Mouse (Mus musculus): ENCODE data around the gene Nudt6. TPM values are rescaled to one million over a fixed set of nuclear protein-coding genes. Genes with fewer than 3 reads are reported as not detected.
A peak's percentile ranks its signal among the peaks of the same experiment; 100 is the strongest.

Nudt6 gene
- total RNA-seq, 2 experiments from 2014 or later, result 23.5 to 25.4 TPM

DNA sequence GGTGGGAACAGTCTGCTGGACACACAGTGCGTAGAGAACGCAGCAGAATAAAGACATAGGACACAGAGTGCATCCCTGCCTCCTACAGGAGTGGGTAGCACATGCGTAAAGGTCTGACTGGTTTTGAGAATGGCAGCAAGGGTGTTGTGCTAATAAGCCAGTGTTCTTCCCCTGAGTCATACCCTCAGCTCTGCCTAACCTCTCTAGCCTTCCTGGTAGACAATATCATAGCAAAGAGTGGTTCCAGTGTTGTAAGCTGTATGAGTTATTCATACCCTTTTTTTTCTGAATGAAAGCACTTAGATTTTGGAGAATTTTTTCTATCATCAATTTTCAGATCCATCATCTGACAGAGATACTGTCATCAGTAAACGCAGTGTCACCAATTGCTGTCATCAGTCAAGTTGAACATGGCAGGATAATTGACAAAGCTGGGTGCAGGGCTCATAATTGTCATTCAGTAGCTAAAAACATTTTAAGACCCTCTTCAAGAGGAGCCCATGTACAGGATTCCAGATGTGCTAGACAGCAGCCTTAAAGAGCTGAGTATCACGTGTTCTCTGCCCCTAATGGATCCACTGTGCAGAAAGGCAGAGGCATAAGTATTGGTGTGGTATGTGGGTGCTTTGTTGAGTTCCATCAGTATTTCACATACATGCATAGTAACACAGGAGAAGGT lies 22.9 kb downstream of the Nudt6 start:
- intact Hi-C loops (cut with DNase I), result no loop called here
- DNase-seq, result no peak

DNA sequence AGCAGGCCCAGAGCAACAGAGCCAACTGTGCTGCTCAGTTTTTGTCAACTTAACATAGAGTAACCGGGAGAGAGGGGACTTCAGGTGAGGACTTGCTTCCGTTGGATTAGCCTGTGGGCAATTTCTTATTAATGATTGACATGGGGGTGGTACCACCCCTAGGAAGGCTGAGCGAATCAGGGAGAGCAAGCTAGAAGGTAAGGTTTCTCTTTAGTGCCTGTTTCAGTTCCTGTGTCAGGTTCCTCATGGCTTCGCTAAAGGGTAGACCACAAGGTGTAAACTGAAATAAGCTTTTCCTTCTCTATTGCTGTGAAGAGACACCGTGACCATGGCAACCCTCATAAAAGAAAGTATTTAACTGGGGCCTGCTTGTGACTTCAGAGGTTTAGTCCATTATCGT lies 32.7 kb downstream of the Nudt6 start:
- intact Hi-C loops (cut with DNase I), result no loop called here

DNA sequence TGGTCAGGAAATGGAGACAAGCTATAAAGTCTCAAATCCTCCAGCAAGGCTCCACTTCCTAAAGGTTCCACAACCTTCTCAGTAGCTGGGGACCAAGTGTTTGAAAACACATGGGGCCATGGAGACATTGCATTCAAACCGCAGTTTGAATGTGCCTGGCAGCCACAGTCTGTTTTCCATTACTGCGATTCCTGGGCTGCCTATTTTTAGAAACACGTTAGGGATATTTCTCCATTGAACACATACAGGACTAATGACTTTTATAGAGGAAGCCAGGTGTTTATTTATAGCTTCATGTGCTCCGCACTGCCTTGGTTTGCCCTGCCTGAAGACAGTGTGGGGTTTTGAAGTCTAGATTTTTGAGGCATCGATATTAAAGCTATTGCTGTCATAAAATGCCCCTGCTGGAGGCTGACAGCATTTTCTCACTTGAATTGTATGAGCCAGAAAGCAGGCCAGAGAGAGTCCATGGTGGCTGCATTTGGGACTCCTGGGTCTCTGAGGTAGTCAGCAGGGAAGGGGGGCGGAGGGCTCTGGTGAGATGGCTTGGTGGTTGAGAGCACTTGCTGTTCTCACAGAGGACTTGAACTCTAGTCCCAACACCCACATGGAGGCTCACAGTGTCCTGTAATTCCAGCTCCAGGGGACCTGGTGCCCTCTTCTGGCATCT lies 36.8 kb downstream of the Nudt6 start:
- no peak for DNase-seq

More for the DNA sequence above, 32.7 kb downstream of the Nudt6 start:
- DNase-seq, result no peak

DNA sequence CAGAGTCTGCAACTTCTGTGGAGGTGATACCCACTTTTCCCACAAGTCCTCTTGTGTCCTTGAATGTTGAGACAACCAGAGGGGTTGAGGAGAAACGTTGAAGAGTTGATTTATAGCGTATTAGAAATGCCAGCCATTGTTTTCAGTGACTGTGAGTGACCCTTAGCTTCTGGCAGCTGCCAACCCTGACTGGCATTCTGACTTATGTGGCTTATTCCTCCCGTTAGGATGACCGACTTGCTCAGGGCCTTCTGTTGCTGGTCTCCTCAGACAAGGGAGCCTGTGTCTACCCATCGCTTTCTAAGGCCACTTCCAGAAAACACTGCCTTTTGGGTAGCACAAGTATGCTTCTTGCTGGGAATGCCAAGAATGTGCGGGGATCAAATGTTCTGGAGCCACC lies 38.6 kb downstream of the Nudt6 start:
- no peak for DNase-seq
- intact Hi-C loops (cut with DNase I), result no loop called here

More for the DNA sequence above, 36.8 kb downstream of the Nudt6 start:
- intact Hi-C loops (cut with DNase I), result no loop called here

DNA sequence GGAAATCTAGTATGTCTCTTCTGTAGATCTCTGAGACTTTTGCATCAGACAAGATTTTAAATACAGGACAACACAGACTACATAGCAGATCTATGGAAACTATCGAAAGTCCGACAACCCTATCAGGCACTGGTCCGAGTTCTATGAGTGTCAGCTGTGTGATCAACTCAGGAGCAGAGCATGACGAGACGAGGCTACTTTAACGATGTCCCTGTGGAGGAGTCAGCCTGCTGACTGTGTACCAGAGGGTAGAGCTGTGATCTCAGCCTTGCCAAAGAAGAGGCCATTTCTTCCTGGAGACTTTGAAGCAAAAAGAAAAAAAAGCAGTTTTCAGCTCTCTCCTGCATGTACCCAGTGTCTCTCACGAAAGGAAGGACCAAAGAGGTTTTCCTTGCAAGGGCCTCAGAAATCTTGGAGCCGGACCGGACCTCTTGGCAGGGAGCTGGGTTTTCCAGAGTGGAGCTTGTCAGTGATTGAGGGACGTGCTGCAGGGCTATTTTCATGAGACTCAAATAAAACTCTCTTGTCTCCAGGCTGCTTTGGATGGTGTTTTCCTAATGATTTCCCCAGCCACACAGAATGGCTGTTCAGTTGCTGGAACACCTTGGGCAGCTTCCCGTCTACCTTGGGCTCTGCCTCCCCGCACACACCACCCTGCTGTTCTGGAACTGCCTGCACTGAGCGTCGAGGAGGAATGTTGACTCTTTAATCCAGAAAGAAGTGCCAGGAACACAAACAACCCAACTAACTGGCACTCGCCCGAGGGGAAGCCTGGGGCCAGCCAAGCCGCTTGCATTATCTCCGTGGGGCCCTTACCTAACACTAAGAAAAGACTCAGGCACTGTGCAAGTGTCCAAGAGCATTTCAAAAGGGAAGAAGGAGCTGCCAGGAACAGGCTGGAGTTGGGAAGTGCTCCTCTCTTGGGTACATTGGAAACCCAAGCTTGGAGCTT lies 39.8 kb downstream of the Nudt6 start:
- intact Hi-C loops (cut with DNase I), result loop anchor here (2.0 kb wide), 1 partner anchor 31 kb away; the partner anchor contains the start of gene Fgf2
- peak; percentile 79 to 86 for DNase-seq

DNA sequence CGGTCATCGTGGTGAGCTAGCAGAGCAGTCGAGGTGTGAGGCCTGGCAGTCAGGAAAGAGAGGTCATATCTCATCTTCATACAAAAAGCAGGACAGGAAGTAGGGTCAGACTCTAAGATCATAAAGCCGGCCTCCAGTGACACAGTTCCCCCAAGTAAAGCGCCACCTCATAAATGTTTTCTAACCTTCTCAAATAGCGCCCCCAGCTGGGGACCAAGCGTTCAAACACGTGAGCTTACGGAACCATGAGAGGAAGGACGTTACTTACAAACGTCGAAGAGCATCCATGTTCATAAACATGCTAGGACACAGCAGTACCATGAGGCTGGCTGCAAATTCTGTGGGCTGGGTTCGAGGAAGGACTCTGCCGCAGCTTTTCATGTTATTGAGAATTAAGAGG lies 40.8 kb downstream of the Nudt6 start:
- intact Hi-C loops (cut with DNase I), result loop anchor here (2.0 kb wide), 1 partner anchor 30 kb away; the partner anchor contains the start of gene Fgf2
- no peak for DNase-seq

DNA sequence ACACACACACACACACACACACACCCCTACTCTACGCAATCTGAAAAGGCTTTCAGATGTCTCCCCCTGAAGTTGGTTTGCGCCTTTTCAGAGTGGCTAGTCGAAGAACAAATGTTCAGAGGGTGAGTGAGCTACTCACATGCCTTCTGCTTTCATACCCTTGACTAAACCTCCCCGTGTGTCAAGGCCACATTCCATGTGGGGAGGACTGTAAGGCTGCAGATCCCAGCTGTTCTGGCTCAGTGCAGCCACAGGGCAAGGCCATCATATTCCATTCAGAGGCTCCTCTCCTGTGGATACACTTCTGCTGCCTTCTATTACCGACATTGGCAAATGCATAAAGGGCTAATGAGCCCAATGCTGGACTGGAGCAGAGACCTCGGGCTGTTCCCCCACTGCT lies 41.6 kb downstream of the Nudt6 start:
- DNase-seq, result no peak

DNA sequence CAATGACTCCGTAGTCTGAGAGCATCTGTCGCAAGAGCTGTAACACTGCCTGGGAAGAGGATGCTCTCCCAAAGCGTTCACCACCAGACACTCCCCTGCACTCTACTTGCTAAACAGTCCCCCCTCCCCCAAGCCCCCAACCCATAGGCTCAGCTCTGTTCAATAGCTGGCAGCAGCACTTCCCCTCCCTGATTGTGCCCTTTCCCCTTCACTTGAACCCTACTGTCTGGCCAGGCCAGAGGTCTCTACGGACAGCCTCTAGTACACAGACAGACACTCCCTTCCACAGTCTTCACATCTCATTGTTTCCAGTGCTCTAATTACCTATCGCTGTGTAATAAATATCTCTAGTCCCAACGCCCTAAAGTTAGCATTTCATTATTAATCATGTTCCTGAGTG lies 42.1 kb downstream of the Nudt6 start:
- intact Hi-C loops (cut with DNase I), result loop anchor here (2.0 kb wide), 1 partner anchor 29 kb away; the partner anchor contains the start of gene Fgf2
- no peak for DNase-seq

More for the DNA sequence above, 41.6 kb downstream of the Nudt6 start:
- intact Hi-C loops (cut with DNase I), result loop anchor here (2.0 kb wide), 1 partner anchor 30 kb away; the partner anchor contains the start of gene Fgf2

DNA sequence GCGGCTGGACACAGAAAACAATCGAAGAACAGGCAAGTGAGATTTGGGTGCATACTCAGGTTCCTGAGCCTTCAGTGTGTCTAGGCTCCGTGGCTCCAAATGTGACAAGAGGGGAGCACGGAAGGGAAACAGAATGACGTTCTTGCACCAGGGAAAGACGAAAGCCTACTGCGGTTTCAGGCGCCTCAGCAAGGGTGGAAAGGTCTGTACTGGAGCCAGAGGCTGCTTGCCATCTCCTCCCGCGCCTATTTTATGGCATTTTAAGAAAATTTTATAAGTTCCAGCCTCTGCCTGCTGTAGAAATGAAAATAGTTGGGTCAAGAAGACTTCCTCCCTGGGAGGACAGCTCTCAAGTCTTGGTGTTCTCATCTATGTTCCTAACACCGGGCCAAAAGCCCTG lies 46.3 kb downstream of the Nudt6 start:
- intact Hi-C loops (cut with DNase I), result no loop called here
- no peak for DNase-seq

DNA sequence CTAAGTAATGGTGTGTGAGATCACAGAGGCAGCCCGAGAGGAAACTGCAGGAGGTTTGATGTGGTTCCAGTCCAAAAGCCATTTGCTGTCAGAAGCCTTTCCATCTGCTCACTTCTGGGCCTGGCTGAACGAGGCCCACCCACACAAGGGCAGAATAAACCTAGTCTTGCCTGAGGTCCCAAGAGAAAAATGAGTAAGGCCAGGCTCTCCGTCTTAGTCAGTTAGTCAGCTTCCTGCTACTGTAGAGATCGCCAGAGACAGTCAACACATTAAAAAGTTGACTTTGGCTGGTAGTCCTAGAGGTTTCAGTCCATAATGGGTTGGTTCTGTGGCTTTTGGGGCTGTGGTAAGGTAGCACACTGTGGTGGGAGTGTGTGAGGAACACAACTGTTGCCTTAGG lies 49.6 kb downstream of the Nudt6 start:
- intact Hi-C loops (cut with DNase I), result no loop called here
- no peak for DNase-seq

DNA sequence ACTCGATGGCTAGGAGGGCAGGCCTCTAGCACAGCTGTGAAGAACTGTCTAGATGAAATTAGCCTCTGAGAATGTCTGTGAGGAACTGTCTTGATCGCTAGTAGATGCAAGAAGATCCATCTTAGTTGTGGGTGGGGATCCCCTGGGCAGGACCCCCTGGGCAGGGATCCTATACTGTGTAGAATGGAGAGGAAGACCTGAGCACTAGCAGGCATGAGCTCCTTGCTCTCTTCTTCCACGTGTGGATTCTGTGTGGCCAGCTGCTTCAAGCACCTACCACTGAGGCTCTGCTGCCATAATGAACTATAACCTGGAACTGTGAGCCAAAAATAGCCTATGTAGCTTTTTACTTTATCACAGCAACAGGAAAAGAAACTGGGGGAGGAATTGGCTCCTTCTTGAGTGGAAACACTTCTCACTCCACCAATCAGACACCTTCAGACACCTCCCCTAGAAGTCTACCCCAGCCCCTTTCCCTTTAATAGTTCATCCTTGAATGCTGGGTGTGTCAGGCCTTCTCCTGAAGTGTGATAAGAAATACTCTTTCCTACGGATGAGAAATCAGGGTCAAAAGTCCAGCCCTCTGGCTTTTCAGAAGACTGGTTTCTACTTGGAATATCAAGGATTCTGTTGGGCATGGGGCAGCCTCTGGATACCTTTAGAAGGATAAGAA lies 53.5 kb downstream of the Nudt6 start:
- no peak for DNase-seq
- intact Hi-C loops (cut with DNase I), result no loop called here

DNA sequence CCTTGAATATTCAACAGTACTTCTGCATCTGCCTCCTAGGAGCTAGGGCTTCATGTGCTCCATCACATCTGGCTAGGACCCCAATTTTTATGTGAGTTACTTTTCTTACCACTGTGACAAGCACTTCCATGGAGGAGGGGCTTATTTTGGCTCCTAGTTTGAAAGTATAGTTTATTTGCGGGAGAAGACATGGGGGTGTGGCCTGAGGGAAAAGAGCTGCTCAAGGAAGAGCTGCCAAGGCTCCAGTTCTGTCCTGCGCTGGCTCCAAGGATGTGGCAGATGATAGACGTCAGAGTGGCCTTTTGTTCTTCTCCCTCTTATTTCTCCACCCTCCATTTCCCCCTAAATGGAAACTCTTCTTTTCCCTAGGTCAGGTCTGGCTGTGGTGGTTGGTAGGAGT lies 54.0 kb downstream of the Nudt6 start:
- no peak for DNase-seq
- intact Hi-C loops (cut with DNase I), result no loop called here

DNA sequence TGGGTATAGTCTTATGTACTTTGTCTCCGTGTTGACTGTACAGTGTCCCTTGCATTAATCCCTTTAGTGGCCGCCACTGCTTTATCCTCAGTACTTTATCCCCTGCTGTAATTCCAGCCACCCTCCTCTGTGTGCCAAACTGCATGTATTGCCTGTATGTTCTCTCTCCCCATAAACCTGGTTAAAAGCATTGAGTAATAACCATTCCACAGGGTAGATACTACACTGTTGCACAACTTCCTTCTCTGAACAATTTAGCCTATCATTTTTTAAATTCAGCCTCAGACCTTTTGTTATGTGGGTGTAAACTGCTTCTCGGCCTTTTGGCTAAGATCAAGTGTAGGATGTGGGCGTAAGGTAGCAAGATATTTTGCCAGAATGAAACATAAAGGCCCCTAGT lies 54.9 kb downstream of the Nudt6 start:
- intact Hi-C loops (cut with DNase I), result no loop called here
- no peak for DNase-seq

DNA sequence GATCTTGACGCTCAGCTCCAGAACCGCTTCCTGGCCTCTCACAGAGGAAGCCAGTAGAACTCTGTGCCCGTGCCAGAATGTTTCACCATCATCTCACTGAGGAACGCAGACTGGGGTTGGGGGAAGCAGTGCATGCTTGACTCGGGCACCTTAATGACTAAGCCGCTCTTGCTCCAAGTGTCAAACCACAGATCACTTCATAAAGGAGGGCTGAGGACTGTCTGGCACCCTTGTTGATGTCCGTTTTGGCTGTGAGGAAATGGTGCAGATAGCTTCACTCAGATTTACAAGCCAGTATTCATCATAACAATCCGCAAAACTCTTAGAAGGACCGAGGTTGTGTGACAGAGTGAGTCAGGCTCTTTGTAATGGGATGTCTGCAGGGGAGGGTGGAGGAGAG lies 59.3 kb downstream of the Nudt6 start:
- intact Hi-C loops (cut with DNase I), result no loop called here
- peak in 1 of 2 experiments; percentile 43 for DNase-seq

Other genes with a start within 250 kb of the Nudt6 start
- gene Il21, start 187.6 kb downstream of the Nudt6 start, total RNA-seq (2021), result not detected
- gene Bbs12, start 107.7 kb downstream of the Nudt6 start, total RNA-seq (2021), result under 1 TPM; 0.52 to 0.69 TPM
- under 1 TPM in 1 of 2 experiments, not detected in 1; 0.72 TPM for gene Cetn4, start 107.5 kb downstream of the Nudt6 start, total RNA-seq (2021)
- 1 to 10 TPM; 3.2 to 8.9 TPM for gene Fgf2, start 71.9 kb downstream of the Nudt6 start, total RNA-seq (2021)
- gene Spata5, start 315 bp downstream of the Nudt6 start, total RNA-seq (2021), result 1 to 10 TPM; 8.4 to 8.8 TPM
- 10 to 100 TPM; 17.2 to 20.1 TPM for gene Spry1, start 219.7 kb upstream of the Nudt6 start, total RNA-seq (2021)